19 mouse cellular contexts compared by ENCODE assay signal in the genomic region with DNA sequence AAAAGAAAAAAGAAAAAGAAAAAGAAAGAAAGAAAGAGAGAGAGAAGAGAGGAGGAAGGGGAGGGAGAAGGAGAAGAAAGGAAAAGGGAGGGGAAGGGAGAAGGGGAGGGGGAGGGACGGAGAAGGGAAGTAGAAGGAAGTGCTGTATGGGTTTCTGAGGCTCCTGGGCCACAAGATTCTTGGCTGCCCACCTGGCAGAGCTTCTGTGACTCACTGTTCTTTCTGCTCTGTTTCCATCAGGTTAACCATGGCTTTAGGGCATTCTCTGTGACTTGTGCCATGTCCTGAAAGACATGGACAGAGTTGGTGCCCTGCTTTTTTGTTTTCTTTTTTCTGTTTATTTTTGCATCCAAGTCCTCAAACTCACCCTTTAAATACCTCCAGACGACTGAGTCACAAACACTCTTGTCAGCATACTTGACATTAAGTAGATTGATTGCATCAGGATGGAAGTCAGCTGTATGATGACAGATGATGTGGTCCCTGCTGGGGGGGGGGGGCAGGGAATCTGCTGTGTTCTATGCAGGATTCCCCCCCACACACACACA. TPM values are rescaled to one million over a fixed set of nuclear protein-coding genes. Genes with fewer than 3 reads are reported as not detected.
"Had no signal": no experiment of that assay in that cellular context is flagged by ENCODE, and none has a peak within 500 bp of the region (broad histone marks: within the 10 kb centered on the region; RNA-seq: fewer than 3 reads in every experiment).

No protein-coding gene starts in this region.

- H3K4me1 ChIP-seq: liver, embryonic 15.5 days; midbrain, embryonic 12.5 days; stomach, embryonic 15.5 days had no signal

- H3K4me2 ChIP-seq: kidney, embryonic 15.5 days; limb, embryonic 12.5 days; liver, embryonic 15.5 days; midbrain, embryonic 12.5 days; stomach, embryonic 15.5 days had no signal

- DNase-seq: kidney, postnatal 14 days; layer of hippocampus, postnatal 36 days; lung, adult 2 months; lung, postnatal 10 days; right cerebral cortex, postnatal 14 days; thymus, adult 2 months; thymus, postnatal 25 days had no signal

- H3K36me3 ChIP-seq: kidney, embryonic 15.5 days; limb, embryonic 12.5 days; liver, embryonic 15.5 days; midbrain, embryonic 12.5 days; stomach, embryonic 15.5 days had no signal

- ATAC-seq: midbrain, embryonic 16.5 days had no signal

- H3K9me3 ChIP-seq: kidney, embryonic 15.5 days; limb, embryonic 12.5 days; liver, embryonic 15.5 days; midbrain, embryonic 12.5 days; stomach, embryonic 15.5 days had no signal

- H3K27me3 ChIP-seq: kidney, embryonic 15.5 days; limb, embryonic 12.5 days; liver, embryonic 15.5 days; midbrain, embryonic 12.5 days; stomach, embryonic 15.5 days had no signal

- H3K4me3 ChIP-seq: kidney, embryonic 15.5 days; limb, embryonic 12.5 days; liver, embryonic 15.5 days; midbrain, embryonic 12.5 days; stomach, embryonic 15.5 days had no signal

- H3K27ac ChIP-seq: kidney, embryonic 15.5 days; limb, embryonic 12.5 days; liver, embryonic 15.5 days; midbrain, embryonic 12.5 days; stomach, embryonic 15.5 days had no signal

- H3K9ac ChIP-seq: kidney, embryonic 15.5 days; limb, embryonic 12.5 days; liver, embryonic 15.5 days; midbrain, embryonic 12.5 days; stomach, embryonic 15.5 days had no signal

RNA-seq across cellular contexts. Expression of a gene that starts 43.0 kb away (rescaled TPM):
- total RNA-seq: layer of hippocampus, postnatal 36 days; left cerebral cortex, adult 8-10 months; left cerebral cortex, postnatal 36 days; liver, adult 2 months; megakaryocyte-erythroid progenitor cell, adult 5-6 weeks had no signal
- polyA plus RNA-seq: limb, embryonic 12.5 days; liver, adult 2 months; liver, embryonic 15.5 days; midbrain, embryonic 12.5 days; neural tube, embryonic 14.5 days; stomach, embryonic 15.5 days; urinary bladder, adult 2 months had no signal
